Mouse (Mus musculus) gastrocnemius, postnatal 14 days (tissue): Measurements from ENCODE around the gene Ttc25. TPM values are rescaled to one million over a fixed set of nuclear protein-coding genes. Genes with fewer than 3 reads are reported as not detected.
"Not testable (repeated sequence)": the region's sequence is repeated elsewhere in the genome, so short reads cannot be mapped to it uniquely, and the experiment has no call there.

Experiments used
- DNase-seq: peaks from one replicate; pipeline ENCODE4 v3.0.0; 2021; ENCODE audit warnings: mixed read lengths
- intact Hi-C: fragments of 180-260 bp; cut with DNase I; formaldehyde crosslinking; loops from one replicate; pipeline ENCODE4 v1.15.1; 2025; ENCODE audit warnings: low total_unique reads
- total RNA-seq, 2 experiments: library from RNA; stranded (reverse); gene quantifications; 2 replicates each; pipeline ENCODE4 v1.2.3; 2021

Gene Ttc25
- total RNA-seq, 2 experiments from 2014 or later, result 0.14 to 0.16 TPM

- intact Hi-C loops, result no loop called here
- DNase-seq, result no peak
Measured at GRCm38 (mm10) chr11:100564703-100565102, 19.3 kb downstream of the Ttc25 start.

GRCm38 (mm10) chr11:100567229-100567628 lies 21.8 kb downstream of the Ttc25 start:
- intact Hi-C loops, result no loop called here
- DNase-seq, result no peak

- intact Hi-C loops, result no loop called here
Measured at GRCm38 (mm10) chr11:100567815-100568245, 22.4 kb downstream of the Ttc25 start.

GRCm38 (mm10) chr11:100568692-100569091 lies 23.3 kb downstream of the Ttc25 start:
- intact Hi-C loops, result no loop called here
- DNase-seq, result no peak

More at GRCm38 (mm10) chr11:100567815-100568245, 22.4 kb downstream of the Ttc25 start:
- no peak for DNase-seq

- intact Hi-C loops, result loop anchor here (5.0 kb wide), 2 partner anchors 58 to 133 kb away; partner anchors contain the start of gene Dhx58
- DNase-seq, result no peak
Measured at GRCm38 (mm10) chr11:100569789-100570188, 24.4 kb downstream of the Ttc25 start.

- DNase-seq, result peak; percentile 64
- intact Hi-C loops, result loop anchor here (5.0 kb wide), 2 partner anchors 57 to 132 kb away; partner anchors contain the start of gene Dhx58
Measured at GRCm38 (mm10) chr11:100570430-100571201, 25.2 kb downstream of the Ttc25 start.

- intact Hi-C loops, result loop anchor here (5.0 kb wide), 2 partner anchors 56 to 131 kb away; partner anchors contain the start of gene Dhx58
- DNase-seq, result no peak
Measured at GRCm38 (mm10) chr11:100571202-100571567, 25.8 kb downstream of the Ttc25 start.

- intact Hi-C loops, result loop anchor here (5.0 kb wide), 2 partner anchors 53 to 128 kb away; partner anchors contain the start of gene Dhx58
- no peak for DNase-seq
Measured at GRCm38 (mm10) chr11:100574188-100574587, 28.8 kb downstream of the Ttc25 start.

GRCm38 (mm10) chr11:100574708-100575483 lies 29.5 kb downstream of the Ttc25 start, which contains the start of gene Cnp:
Cnp (plus strand) TSS chr11:100574904.
- DNase-seq, result peak; percentile 74
- intact Hi-C loops, result loop anchor here (5.0 kb wide), 2 partner anchors 52 to 127 kb away; partner anchors contain the start of gene Dhx58

GRCm38 (mm10) chr11:100575484-100575855 lies 30.1 kb downstream of the Ttc25 start:
- intact Hi-C loops, result no loop called here
- DNase-seq, result no peak

- DNase-seq, result no peak
- intact Hi-C loops, result no loop called here
Measured at GRCm38 (mm10) chr11:100576256-100576655, 30.8 kb downstream of the Ttc25 start.

- no peak for DNase-seq
- intact Hi-C loops, result no loop called here
Measured at GRCm38 (mm10) chr11:100577852-100578599, 32.6 kb downstream of the Ttc25 start.

GRCm38 (mm10) chr11:100579116-100579799 lies 33.9 kb downstream of the Ttc25 start:
- intact Hi-C loops, result no loop called here
- DNase-seq, result no peak

- no peak for DNase-seq
- intact Hi-C loops, result no loop called here
Measured at GRCm38 (mm10) chr11:100580275-100580674, 34.9 kb downstream of the Ttc25 start.

- DNase-seq, result no peak
Measured at GRCm38 (mm10) chr11:100581756-100582155, 36.3 kb downstream of the Ttc25 start.

GRCm38 (mm10) chr11:100582413-100582812 lies 37.0 kb downstream of the Ttc25 start:
- intact Hi-C loops, DNase-seq: not testable (repeated sequence)

More at GRCm38 (mm10) chr11:100581756-100582155, 36.3 kb downstream of the Ttc25 start:
- intact Hi-C loops, result no loop called here

GRCm38 (mm10) chr11:100582836-100583235 lies 37.4 kb downstream of the Ttc25 start:
- no peak for DNase-seq
- intact Hi-C loops, result no loop called here

GRCm38 (mm10) chr11:100584561-100584961 lies 39.2 kb downstream of the Ttc25 start:
- intact Hi-C loops, result no loop called here
- no peak for DNase-seq

- DNase-seq, result no peak
- intact Hi-C loops, result no loop called here
Measured at GRCm38 (mm10) chr11:100585148-100585547, 39.7 kb downstream of the Ttc25 start.
